Mouse (Mus musculus): ENCODE data around the gene Arf3.
A peak's percentile ranks its signal among the peaks of the same experiment; 100 is the strongest.

GRCm38 (mm10) chr15:98787930-98788329, 24.9 kb upstream of the Arf3 start:
- no peak for TF ChIP-seq POLR2A (IDR thresholded peaks at IDR 0.05; ENCODE audit: insufficient read depth, low read depth, low read length)
- peak; percentile 64 for TF ChIP-seq CTCF (IDR thresholded peaks at IDR 0.05; ENCODE audit: insufficient read depth, low read depth, low read length)
